Mouse (Mus musculus): ENCODE measurements around the gene Fam102a.
"Not testable (repeated sequence)": the region's sequence is repeated elsewhere in the genome, so short reads cannot be mapped to it uniquely, and the experiment has no call there.

Gene Fam102a

GRCm38 (mm10) chr2:32534733-32535471, at the start of gene Fam102a:
Gene Fam102a (plus strand): TSS chr2:32535332.
- peak; percentile 97 to 98 for DNase-seq

GRCm38 (mm10) chr2:32485751-32486150, 49.4 kb upstream of the Fam102a start:
- no peak for DNase-seq

GRCm38 (mm10) chr2:32486155-32486554, 49.0 kb upstream of the Fam102a start:
- DNase-seq = no peak

GRCm38 (mm10) chr2:32487124-32487623, 48.0 kb upstream of the Fam102a start:
- peak; percentile 72 to 89 for DNase-seq

- DNase-seq = peak; percentile 55 to 68
Observed at GRCm38 (mm10) chr2:32488679-32489078, 46.5 kb upstream of the Fam102a start.

- not testable (repeated sequence) for DNase-seq
Observed at GRCm38 (mm10) chr2:32490730-32491129, 44.4 kb upstream of the Fam102a start.

- no peak for DNase-seq
Observed at GRCm38 (mm10) chr2:32492661-32493060, 42.5 kb upstream of the Fam102a start.

- peak; percentile 45 to 46 for DNase-seq
Observed at GRCm38 (mm10) chr2:32493301-32493701, 41.8 kb upstream of the Fam102a start.

- DNase-seq = no peak
Observed at GRCm38 (mm10) chr2:32494522-32494921, 40.6 kb upstream of the Fam102a start.

GRCm38 (mm10) chr2:32495185-32495726, 39.9 kb upstream of the Fam102a start:
- DNase-seq = peak; percentile 68 to 76

- peak in 1 of 2 experiments; percentile 26 for DNase-seq
Observed at GRCm38 (mm10) chr2:32496190-32496589, 38.9 kb upstream of the Fam102a start.

GRCm38 (mm10) chr2:32499365-32499764, 35.8 kb upstream of the Fam102a start:
- no peak for DNase-seq

- no peak for DNase-seq
Observed at GRCm38 (mm10) chr2:32500461-32500860, 34.7 kb upstream of the Fam102a start.

GRCm38 (mm10) chr2:32501754-32502324, 33.3 kb upstream of the Fam102a start:
- DNase-seq = no peak

GRCm38 (mm10) chr2:32502843-32503242, 32.3 kb upstream of the Fam102a start:
- DNase-seq = no peak

GRCm38 (mm10) chr2:32503588-32503987, 31.5 kb upstream of the Fam102a start:
- DNase-seq = no peak

GRCm38 (mm10) chr2:32505536-32505935, 29.6 kb upstream of the Fam102a start:
- DNase-seq = no peak

- no peak for DNase-seq
Observed at GRCm38 (mm10) chr2:32506673-32507668, 28.2 kb upstream of the Fam102a start.

GRCm38 (mm10) chr2:32507906-32508305, 27.2 kb upstream of the Fam102a start:
- no peak for DNase-seq

- no peak for DNase-seq
Observed at GRCm38 (mm10) chr2:32509287-32509686, 25.8 kb upstream of the Fam102a start.

- no peak for DNase-seq
Observed at GRCm38 (mm10) chr2:32509896-32510295, 25.2 kb upstream of the Fam102a start.

- DNase-seq = no peak
Observed at GRCm38 (mm10) chr2:32512592-32512991, 22.5 kb upstream of the Fam102a start.

- DNase-seq = no peak
Observed at GRCm38 (mm10) chr2:32514335-32514734, 20.8 kb upstream of the Fam102a start.
